Comparison of ENCODE assay signal across 7 mouse cellular contexts in the genomic region with DNA sequence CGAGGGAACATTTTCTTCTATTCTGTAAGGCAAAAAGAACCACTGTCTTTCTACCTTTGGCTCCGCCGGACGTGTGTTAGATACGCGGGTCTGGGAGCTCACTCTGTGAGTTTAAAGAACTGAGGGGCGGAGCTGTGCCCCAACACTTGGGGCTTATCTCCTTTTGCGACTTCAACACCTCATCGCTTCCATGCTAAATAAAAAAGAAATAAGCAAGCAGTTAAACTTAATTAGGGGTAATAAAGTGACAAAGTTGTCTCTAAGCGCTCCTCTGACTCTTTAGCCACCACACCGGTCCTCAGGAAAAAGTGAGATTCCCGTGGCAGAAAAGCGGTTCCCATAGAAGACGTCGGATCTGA. TPM values are rescaled to one million over a fixed set of nuclear protein-coding genes. Genes with fewer than 3 reads are reported as not detected.
DNase-seq lines count a peak whose midpoint lies in the region; ATAC-seq and TF ChIP-seq lines count a peak whose summit lies in the region.

No protein-coding gene starts in this region.

- H3K36me3 ChIP-seq in ES-E14 (ENCODE audit: control insufficient read depth, insufficient read depth, low read length, poor library complexity, severe bottlenecking), result no peaks in the 10 kb centered on the region
- H3K36me3 ChIP-seq in heart, embryonic 14.5 days (ENCODE audit: control insufficient read depth, insufficient read depth, low read length), result no peaks in the 10 kb centered on the region
- no peaks in the 10 kb centered on the region for H3K36me3 ChIP-seq in liver, embryonic 13.5 days

- TF ChIP-seq POLR2A in olfactory bulb, adult 2 months (IDR thresholded peaks at IDR 0.05; ENCODE audit: insufficient read depth, low read depth, low read length), result no peak

- H3K4me1 ChIP-seq in ES-E14 (ENCODE audit: control insufficient read depth in 2 of 2, insufficient read depth in 2 of 2, low read length in 2 of 2, poor library complexity in 1 of 2), result peaks cover 0 to 6% of the 10 kb centered on the region in 2 experiments; a peak in 2 of 4 replicates
- H3K4me1 ChIP-seq in heart, embryonic 14.5 days (ENCODE audit: control insufficient read depth in 2 of 2, insufficient read depth in 2 of 2, low read length in 2 of 2), result peaks cover 10 to 23% of the 10 kb centered on the region in 2 experiments
- peaks cover 37% of the 10 kb centered on the region for H3K4me1 ChIP-seq in liver, embryonic 13.5 days (replicated peaks)
- peaks cover 8% of the 10 kb centered on the region for H3K4me1 ChIP-seq in olfactory bulb, adult 2 months (ENCODE audit: control insufficient read depth, insufficient read depth, low read length)

- H3K9me3 ChIP-seq in ES-E14 (ENCODE audit: control insufficient read depth, insufficient read depth, low read depth, low read length), result no peaks in the 10 kb centered on the region
- no peaks in the 10 kb centered on the region for H3K9me3 ChIP-seq in heart, embryonic 14.5 days (ENCODE audit: control insufficient read depth, low read length)
- no peaks in the 10 kb centered on the region for H3K9me3 ChIP-seq in liver, embryonic 13.5 days (replicated peaks)

- DNase-seq in CD4-positive helper T cell, adult 2 months (ENCODE audit: low read depth, low spot score), result peak; percentile 55
- DNase-seq in ES-E14 (ENCODE audit: low read depth, low spot score), result no peak
- no peak for DNase-seq in liver, embryonic 13.5 days
- no peak for DNase-seq in right cerebral cortex, postnatal 25 days
- DNase-seq in layer of hippocampus, postnatal 25 days (ENCODE audit: extremely low spot score in 1 of 2, low spot score in 1 of 2), result no peak

- in situ Hi-C loops in ES-E14 (cut with MboI; ENCODE audit: low sequenced_read_pairs in 2 of 2, unreplicated experiment in 2 of 2), result loop anchor here (10.0 to 25.0 kb wide), 5 partner anchors 395 to 1195 kb away; partner anchors contain the start of genes Nhlrc3 (in 2 of the 2) and Proser1 (in 2 of the 2)

- no peak for TF ChIP-seq CTCF in olfactory bulb, adult 2 months (IDR thresholded peaks at IDR 0.05; ENCODE audit: insufficient read depth, low read depth, low read length)

- under 1% methylated on average over 15 of the region's 15 CpGs for WGBS in heart, embryonic 14.5 days
- under 1% methylated on average over 15 of the region's 15 CpGs for WGBS in liver, embryonic 13.5 days (ENCODE audit: insufficient replicate concordance)
- 6% methylated on average over 15 of the region's 15 CpGs for WGBS in olfactory bulb, adult 2 months

- peak overlapping the region; percentile 84 to 92 for H3K4me3 ChIP-seq in ES-E14 (ENCODE audit: insufficient read depth in 1 of 2, low read depth in 1 of 2, low read length in 2 of 2, poor library complexity in 1 of 2, severe bottlenecking in 1 of 2)
- H3K4me3 ChIP-seq in heart, embryonic 14.5 days (ENCODE audit: control insufficient read depth in 1 of 2, insufficient read depth in 1 of 2, low read depth in 1 of 2, low read length in 2 of 2), result peak overlapping the region; percentile 92 to 97
- H3K4me3 ChIP-seq in liver, embryonic 13.5 days (replicated peaks), result peak overlapping the region; percentile 78
- peak overlapping the region; percentile 99 for H3K4me3 ChIP-seq in olfactory bulb, adult 2 months (ENCODE audit: insufficient read depth, low read depth, low read length)

- H3K9ac ChIP-seq in ES-E14 (ENCODE audit: insufficient read depth, low read depth, low read length, poor library complexity, severe bottlenecking), result peak overlapping the region; percentile 82
- H3K9ac ChIP-seq in heart, embryonic 14.5 days (ENCODE audit: low read length), result peak overlapping the region; percentile 81
- peak overlapping the region; percentile 78 for H3K9ac ChIP-seq in liver, embryonic 13.5 days

- peak overlapping the region; percentile 97 for H3K4me2 ChIP-seq in heart, embryonic 14.5 days (ENCODE audit: low read length)
- peak overlapping the region; percentile 98 for H3K4me2 ChIP-seq in liver, embryonic 13.5 days

- H3K27me3 ChIP-seq in heart, embryonic 14.5 days (ENCODE audit: control insufficient read depth, insufficient read depth, low read length), result no peaks in the 10 kb centered on the region
- peaks cover 41% of the 10 kb centered on the region for H3K27me3 ChIP-seq in liver, embryonic 13.5 days

- no peak for ATAC-seq in heart, embryonic 14.5 days (ENCODE audit: insufficient number of reproducible peaks, insufficient read depth, low FRiP score, low read depth)
- ATAC-seq in liver, embryonic 13.5 days (ENCODE audit: low read depth), result no peak

- no peak overlapping the region for H3K27ac ChIP-seq in ES-E14 (ENCODE audit: insufficient read depth, low read depth, low read length, poor library complexity, severe bottlenecking)
- H3K27ac ChIP-seq in heart, embryonic 14.5 days (replicated peaks in 1 of 2; ENCODE audit: control insufficient read depth in 1 of 2, insufficient read depth in 1 of 2, low read depth in 2 of 2, low read length in 2 of 2), result peak overlapping the region in 1 of 2 experiments; percentile 96; a peak in 2 of 4 replicates
- no peak overlapping the region for H3K27ac ChIP-seq in liver, embryonic 13.5 days
- H3K27ac ChIP-seq in olfactory bulb, adult 2 months (ENCODE audit: insufficient read depth, low read depth, low read length), result 0 out of 2 replicates have a peak overlapping the region, but pooled peaks have one; percentile 0

TF ChIP-seq in ES-E14, 5 proteins besides CTCF, POLR2A, EP300 and RAD21:
- TF ChIP-seq ZNF384 (IDR thresholded peaks at IDR 0.05; ENCODE audit: low read depth, low read length), result no peak
- TF ChIP-seq MAFK (IDR thresholded peaks at IDR 0.05; ENCODE audit: insufficient read depth, low read depth, low read length), result no peak
- TF ChIP-seq HCFC1 (IDR thresholded peaks at IDR 0.05; ENCODE audit: borderline replicate concordance, insufficient read depth, low read length), result no peak
- no peak for TF ChIP-seq ZC3H11A (IDR thresholded peaks at IDR 0.05; ENCODE audit: borderline replicate concordance, low read depth, low read length)
- no peak for TF ChIP-seq CHD2 (IDR thresholded peaks at IDR 0.05; ENCODE audit: low read depth, low read length)

RNA-seq across cellular contexts. Expression of gene Foxo1, which starts 0.9 kb away (rescaled TPM):
- 2.3 and 2.7 TPM in 2 replicates for total RNA-seq in ES-E14 (2012; rRNA removed)
- polyA plus RNA-seq in heart, embryonic 14.5 days (2014; fragmentation: Nextera tagmentation; extraction: Ambion mirVana), result 8.6 and 9.2 TPM in 2 replicates
- 1.1 TPM in 2 replicates for polyA plus RNA-seq in liver, embryonic 13.5 days (2015; fragmentation: Nextera tagmentation; extraction: Ambion mirVana)
- polyA plus RNA-seq in olfactory bulb, adult 2 months (2012; ENCODE audit: insufficient read depth, insufficient read length, low replicate concordance, missing spikeins), result not detected in 2 replicates
- total RNA-seq in layer of hippocampus, postnatal 25 days (2021), result 10 to 100 TPM; 20.5 to 21.1 TPM
